Mouse (Mus musculus) monocyte, adult 2 months (primary cell): ENCODE results near the gene 6030408B16Rik.

Experiments
- DNase-seq, 2 experiments: peaks; one replicate each; pipeline ENCODE4 v3.0.0; 2022; ENCODE audit warnings: low spot score in 2 of 2, low read depth in 1 of 2

The 6030408B16Rik gene

GRCm38 (mm10) chr15:101295106-101295505 lies 2.1 kb downstream of the 6030408B16Rik start:
- no peak for DNase-seq

- DNase-seq: no peak
These were observed 2.6 kb downstream of the 6030408B16Rik start for GRCm38 (mm10) chr15:101295616-101296015.

- no peak for DNase-seq
These were observed 3.1 kb downstream of the 6030408B16Rik start for GRCm38 (mm10) chr15:101296091-101296490.

- DNase-seq: no peak
These were observed 5.0 kb downstream of the 6030408B16Rik start for GRCm38 (mm10) chr15:101297988-101298387.

- DNase-seq: no peak
These were observed 5.5 kb downstream of the 6030408B16Rik start for GRCm38 (mm10) chr15:101298550-101298949.

GRCm38 (mm10) chr15:101299480-101299960 lies 6.5 kb downstream of the 6030408B16Rik start:
- DNase-seq: no peak

- no peak for DNase-seq
These were observed 7.1 kb downstream of the 6030408B16Rik start for GRCm38 (mm10) chr15:101300128-101300527.

GRCm38 (mm10) chr15:101302201-101302600 lies 9.2 kb downstream of the 6030408B16Rik start:
- no peak for DNase-seq

GRCm38 (mm10) chr15:101303830-101304229 lies 10.8 kb downstream of the 6030408B16Rik start:
- no peak for DNase-seq

- DNase-seq: no peak
These were observed 13.4 kb downstream of the 6030408B16Rik start for GRCm38 (mm10) chr15:101306459-101306858.

- DNase-seq: no peak
These were observed 15.7 kb downstream of the 6030408B16Rik start for GRCm38 (mm10) chr15:101308440-101309348.

GRCm38 (mm10) chr15:101309493-101309892 lies 16.5 kb downstream of the 6030408B16Rik start:
- DNase-seq: no peak

- no peak for DNase-seq
These were observed 18.2 kb downstream of the 6030408B16Rik start for GRCm38 (mm10) chr15:101311087-101311770.

- no peak for DNase-seq
These were observed 19.0 kb downstream of the 6030408B16Rik start for GRCm38 (mm10) chr15:101312006-101312405.

- DNase-seq: no peak
These were observed 22.4 kb downstream of the 6030408B16Rik start for GRCm38 (mm10) chr15:101315378-101315777.

- DNase-seq: peak; percentile 81 to 84
These were observed 22.8 kb downstream of the 6030408B16Rik start for GRCm38 (mm10) chr15:101315832-101316231.

GRCm38 (mm10) chr15:101316279-101316912 lies 23.4 kb downstream of the 6030408B16Rik start:
- DNase-seq: no peak

- DNase-seq: no peak
These were observed 24.2 kb downstream of the 6030408B16Rik start for GRCm38 (mm10) chr15:101316913-101317813.

- peak in 1 of 2 experiments; percentile 45 for DNase-seq
These were observed 24.9 kb downstream of the 6030408B16Rik start for GRCm38 (mm10) chr15:101317814-101318500.
